Mouse (Mus musculus): ENCODE results near the gene Hoxb7.

DNA sequence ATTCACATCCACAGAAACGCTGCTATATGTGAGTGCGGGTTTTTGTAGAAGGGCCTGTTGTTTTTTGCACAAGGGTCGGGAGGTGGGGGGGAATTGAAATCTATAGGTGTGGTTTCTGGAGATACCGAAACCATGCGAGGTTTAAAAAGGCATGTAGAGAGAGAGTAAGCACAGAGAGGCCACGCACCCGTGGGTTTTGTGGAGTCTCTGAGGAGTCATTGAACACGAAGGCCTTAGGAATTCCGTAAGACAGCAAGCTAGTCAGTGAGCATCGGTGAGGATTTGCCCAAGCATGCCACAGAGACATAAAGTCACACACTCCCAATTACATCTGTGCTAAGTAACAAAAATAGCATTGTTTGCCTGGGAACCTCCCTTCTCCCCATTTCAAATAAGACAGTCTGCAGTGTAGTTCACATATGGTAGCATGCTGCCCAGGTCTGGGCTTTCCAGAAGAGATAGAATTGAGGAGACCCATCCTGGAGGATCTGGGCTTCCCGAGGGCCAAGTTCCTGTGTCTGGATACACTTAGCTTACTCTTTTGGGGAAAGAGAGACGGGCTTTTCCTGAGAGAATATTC is 33.8 kb upstream of the Hoxb7 start:
- TF ChIP-seq CTCF (IDR thresholded peaks at IDR 0.05; ENCODE audit: low read depth), result no peak
- TF ChIP-seq EP300 (IDR thresholded peaks at IDR 0.05; ENCODE audit: low read depth), result no peak

All from liver, embryonic 14.5 days (tissue).